Mouse (Mus musculus): ENCODE results near the gene Atg5.
"Not testable (repeated sequence)": the region's sequence is repeated elsewhere in the genome, so short reads cannot be mapped to it uniquely, and the experiment has no call there.

Gene Atg5

GRCm38 (mm10) chr10:44268145-44268860 is at the start of gene Atg5:
Atg5 (plus strand) TSS chr10:44268358.
- DNase-seq (ENCODE audit: low read depth, low spot score), result peak; percentile 96

DNA sequence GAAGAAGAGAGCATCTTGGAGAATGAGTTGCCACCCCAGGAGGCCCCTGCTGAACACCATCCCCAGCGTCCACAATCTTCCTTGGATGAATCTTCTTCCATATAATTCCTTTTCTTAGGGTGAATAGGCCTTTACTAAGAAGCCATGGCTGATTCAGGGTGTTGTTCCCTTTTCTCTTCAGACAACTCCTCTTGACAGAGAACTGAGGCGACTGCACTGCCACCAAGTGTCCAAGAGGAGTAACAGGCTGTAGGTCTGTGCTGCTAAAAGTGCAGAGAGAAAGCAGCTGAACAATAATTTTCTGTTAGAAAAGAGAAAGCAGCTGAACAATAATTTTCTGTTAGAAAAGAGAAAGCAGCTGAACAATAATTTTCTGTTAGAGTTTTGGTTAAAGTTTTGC is 49.1 kb upstream of the Atg5 start:
- not testable (repeated sequence) for DNase-seq (ENCODE audit: low read depth, low spot score)

GRCm38 (mm10) chr10:44224345-44224744 is 43.8 kb upstream of the Atg5 start:
- DNase-seq (ENCODE audit: low read depth, low spot score), result no peak

GRCm38 (mm10) chr10:44233351-44233750 is 34.8 kb upstream of the Atg5 start:
- DNase-seq (ENCODE audit: low read depth, low spot score), result peak; percentile 43

DNA sequence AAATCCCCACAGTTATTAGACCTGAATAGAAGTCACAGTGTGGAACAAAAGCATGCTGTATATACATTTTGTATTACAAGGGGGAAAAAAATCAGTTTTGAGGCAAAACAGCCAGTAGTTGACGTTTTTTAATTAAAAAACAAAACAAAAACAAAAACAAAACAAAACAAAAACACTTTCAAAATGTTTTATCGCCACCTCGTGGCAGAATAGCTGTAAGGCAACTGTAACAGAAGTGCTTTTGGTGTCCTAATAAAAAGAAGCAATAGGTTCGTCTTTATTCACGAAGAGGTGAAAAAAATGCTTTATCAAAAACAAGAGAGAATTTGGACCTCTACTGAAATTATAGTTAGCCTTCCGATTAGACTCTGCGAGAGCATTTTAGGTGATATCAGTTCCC is 32.9 kb upstream of the Atg5 start:
- not testable (repeated sequence) for DNase-seq (ENCODE audit: low read depth, low spot score)

GRCm38 (mm10) chr10:44256624-44257023 is 11.5 kb upstream of the Atg5 start:
- DNase-seq (ENCODE audit: low read depth, low spot score), result peak; percentile 23

DNA sequence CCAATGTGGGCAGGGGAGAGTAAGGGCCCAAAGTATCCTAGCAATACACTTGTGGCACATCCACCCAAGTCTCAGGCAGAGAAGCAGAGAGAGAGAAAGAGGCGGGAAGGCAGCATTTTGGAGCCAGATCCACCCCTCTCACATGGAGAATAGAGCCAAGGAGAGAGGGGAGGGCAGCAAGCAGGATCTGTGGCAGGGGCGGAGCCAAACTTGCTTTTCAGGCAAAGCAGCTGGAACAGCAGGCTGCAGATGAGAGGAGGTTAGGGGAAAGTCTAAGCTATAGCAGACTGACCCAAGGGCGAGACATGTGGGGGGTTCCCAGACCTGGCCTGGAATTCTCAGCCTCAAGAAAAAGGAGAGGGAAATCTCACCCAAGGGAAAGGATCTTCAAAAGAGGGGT is 2.3 kb upstream of the Atg5 start:
- DNase-seq (ENCODE audit: low read depth, low spot score), result no peak

- DNase-seq (ENCODE audit: low read depth, low spot score), result no peak
Observed at GRCm38 (mm10) chr10:44266561-44266960, 1.6 kb upstream of the Atg5 start.

GRCm38 (mm10) chr10:44267426-44268142 is 574 bp upstream of the Atg5 start:
- DNase-seq (ENCODE audit: low read depth, low spot score), result no peak

- no peak for DNase-seq (ENCODE audit: low read depth, low spot score)
Observed at GRCm38 (mm10) chr10:44269211-44269610, 1.1 kb downstream of the Atg5 start.

- no peak for DNase-seq (ENCODE audit: low read depth, low spot score)
Observed at GRCm38 (mm10) chr10:44282323-44282722, 14.2 kb downstream of the Atg5 start.

GRCm38 (mm10) chr10:44285106-44285505 is 16.9 kb downstream of the Atg5 start:
- no peak for DNase-seq (ENCODE audit: low read depth, low spot score)

GRCm38 (mm10) chr10:44285935-44286334 is 17.8 kb downstream of the Atg5 start:
- no peak for DNase-seq (ENCODE audit: low read depth, low spot score)

GRCm38 (mm10) chr10:44290876-44291275 is 22.7 kb downstream of the Atg5 start:
- no peak for DNase-seq (ENCODE audit: low read depth, low spot score)

GRCm38 (mm10) chr10:44292205-44292604 is 24.0 kb downstream of the Atg5 start:
- peak; percentile 41 for DNase-seq (ENCODE audit: low read depth, low spot score)

DNA sequence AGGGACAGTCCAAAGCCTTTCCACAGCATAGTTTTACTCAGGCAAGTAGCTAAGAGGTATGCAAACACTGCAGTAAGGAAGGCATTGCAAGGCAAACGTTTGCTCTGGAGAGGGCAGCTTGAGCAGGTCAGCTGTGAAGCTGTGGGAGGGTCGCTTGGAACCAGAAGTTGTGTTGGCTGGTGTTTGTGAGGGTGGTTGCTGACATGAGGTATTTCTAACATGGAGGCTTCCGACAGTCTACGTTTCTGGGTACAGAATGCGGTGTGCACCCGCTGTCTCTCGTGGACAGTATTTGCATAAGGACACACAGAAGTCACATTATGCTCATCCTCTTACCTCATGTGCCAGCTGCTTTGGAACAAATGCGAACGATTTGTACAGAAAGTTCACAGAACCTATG is 31.0 kb downstream of the Atg5 start:
- DNase-seq (ENCODE audit: low read depth, low spot score), result no peak

DNA sequence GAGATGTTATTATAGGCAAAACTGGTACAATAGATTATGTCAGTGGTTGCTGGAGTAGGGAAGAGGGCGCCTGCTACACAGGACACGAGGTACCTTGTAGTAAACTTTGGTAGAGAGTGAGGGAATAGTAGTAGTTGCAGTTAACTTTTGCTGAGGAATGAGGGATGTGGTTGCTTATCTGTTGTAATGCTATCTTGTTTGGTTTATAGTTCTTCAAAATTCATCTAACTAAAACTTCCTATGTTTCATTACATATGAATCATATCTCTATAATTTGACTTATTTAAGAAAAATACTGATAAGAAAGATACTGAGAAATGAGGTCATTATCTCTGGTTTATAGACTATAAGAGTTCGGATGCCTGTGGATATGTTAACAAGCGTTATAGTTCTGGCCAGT is 31.9 kb downstream of the Atg5 start:
- DNase-seq (ENCODE audit: low read depth, low spot score), result no peak

DNA sequence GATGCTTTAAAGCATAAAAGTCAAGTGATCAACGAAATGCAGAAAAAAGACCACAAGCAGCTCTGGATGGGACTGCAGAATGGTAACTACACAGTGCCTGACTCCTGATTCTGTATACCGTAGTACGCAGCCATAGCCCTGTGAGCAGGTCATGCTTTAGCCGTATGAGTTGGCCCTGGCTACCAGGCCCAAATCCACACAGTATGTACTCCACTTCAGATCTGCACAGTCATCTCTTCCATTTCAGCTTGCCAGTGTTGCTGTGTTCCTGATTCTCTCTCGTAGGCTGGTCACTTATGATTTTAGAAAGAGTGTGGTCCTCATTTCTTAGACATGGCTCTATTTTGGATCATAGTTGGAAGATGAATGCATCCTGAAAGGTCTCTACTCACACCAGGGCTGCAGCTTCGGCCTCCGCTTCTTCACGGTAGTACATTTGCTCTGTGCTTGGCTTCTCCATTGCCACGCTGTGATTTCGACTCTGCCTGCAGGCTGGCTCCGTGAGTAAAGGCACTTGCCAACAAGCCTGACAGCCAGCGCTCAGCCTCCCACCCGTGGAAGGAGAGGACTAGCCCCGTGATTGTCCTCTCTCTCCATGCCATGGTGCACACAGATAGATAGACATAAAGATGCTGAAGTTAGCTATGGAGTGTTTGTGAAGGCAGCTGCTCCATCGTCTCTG is 35.6 kb downstream of the Atg5 start:
- no peak for DNase-seq (ENCODE audit: low read depth, low spot score)

GRCm38 (mm10) chr10:44304330-44304717 is 36.2 kb downstream of the Atg5 start:
- DNase-seq (ENCODE audit: low read depth, low spot score), result no peak

- DNase-seq (ENCODE audit: low read depth, low spot score), result no peak
Observed at GRCm38 (mm10) chr10:44304845-44305244, 36.7 kb downstream of the Atg5 start.

GRCm38 (mm10) chr10:44306308-44306707 is 38.1 kb downstream of the Atg5 start:
- DNase-seq (ENCODE audit: low read depth, low spot score), result no peak

DNA sequence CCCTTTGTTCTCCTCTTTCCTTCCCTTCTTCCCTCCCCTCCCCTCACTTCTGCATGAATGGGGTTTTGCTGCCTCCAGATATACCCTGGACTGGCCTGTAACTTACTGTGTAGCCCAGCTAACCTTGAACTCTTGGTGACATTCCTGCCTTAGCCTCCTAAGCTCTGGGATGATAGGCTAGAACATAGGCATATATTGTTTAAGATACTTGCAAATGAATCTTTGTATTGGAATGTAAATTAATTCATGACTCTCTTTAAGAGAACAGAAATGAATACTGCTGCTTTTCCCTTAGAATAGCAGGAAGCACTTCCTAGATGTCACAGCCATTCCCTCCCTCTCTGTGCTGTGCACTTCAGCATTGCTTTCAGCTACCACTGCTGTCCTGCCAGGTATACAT is 40.1 kb downstream of the Atg5 start:
- DNase-seq (ENCODE audit: low read depth, low spot score), result no peak

DNA sequence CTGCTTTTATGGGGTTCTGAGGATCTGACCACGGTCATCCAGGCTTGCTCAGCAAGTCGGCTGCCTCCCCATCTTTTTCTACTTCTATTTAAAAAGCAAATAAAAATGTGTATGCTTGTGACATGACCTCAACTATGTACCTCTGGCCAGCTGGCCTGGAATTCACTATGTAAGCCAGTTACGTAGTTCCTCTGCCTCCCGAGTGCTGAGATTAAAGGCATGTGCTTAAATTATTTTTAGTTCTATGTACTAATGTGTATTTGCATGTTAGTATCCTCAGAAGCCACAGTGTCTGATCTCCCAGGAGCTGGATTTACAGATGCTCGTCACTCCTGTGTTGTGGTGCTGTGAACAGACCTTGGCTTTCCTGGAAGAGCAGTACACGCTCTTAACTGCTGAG is 41.1 kb downstream of the Atg5 start:
- DNase-seq (ENCODE audit: low read depth, low spot score), result no peak

Measured in CD4-positive helper T cell, adult 2 months (primary cell).